Mouse (Mus musculus) cerebellum, adult 11 months (tissue): ENCODE measurements around the gene Tcap.

Experiments used
- DNase-seq: peaks from one replicate; pipeline ENCODE4 v3.0.0; 2022

The Tcap gene

DNA sequence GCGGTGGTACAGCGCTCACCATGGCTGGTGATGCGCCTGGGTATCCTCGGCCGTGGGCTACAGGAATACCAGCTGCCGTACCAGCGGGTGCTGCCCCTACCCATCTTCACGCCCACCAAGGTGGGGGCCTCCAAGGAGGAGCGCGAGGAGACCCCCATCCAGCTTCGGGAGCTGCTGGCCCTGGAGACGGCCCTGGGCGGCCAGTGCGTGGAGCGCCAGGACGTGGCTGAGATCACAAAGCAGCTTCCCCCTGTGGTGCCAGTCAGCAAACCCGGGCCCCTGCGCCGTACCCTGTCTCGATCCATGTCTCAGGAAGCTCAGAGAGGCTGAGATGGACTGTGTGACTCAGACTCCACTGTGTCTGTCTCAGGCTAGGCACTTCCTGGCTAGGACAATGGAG, 605 bp downstream of the Tcap start:
- DNase-seq, result no peak

GRCm38 (mm10) chr11:98384721-98385637, 1.4 kb downstream of the Tcap start:
- DNase-seq, result no peak

- no peak for DNase-seq
Observed at GRCm38 (mm10) chr11:98385638-98386585, 2.3 kb downstream of the Tcap start, which contains the start of gene Pnmt. TSS of gene Pnmt (plus strand) at chr11:98386450.

DNA sequence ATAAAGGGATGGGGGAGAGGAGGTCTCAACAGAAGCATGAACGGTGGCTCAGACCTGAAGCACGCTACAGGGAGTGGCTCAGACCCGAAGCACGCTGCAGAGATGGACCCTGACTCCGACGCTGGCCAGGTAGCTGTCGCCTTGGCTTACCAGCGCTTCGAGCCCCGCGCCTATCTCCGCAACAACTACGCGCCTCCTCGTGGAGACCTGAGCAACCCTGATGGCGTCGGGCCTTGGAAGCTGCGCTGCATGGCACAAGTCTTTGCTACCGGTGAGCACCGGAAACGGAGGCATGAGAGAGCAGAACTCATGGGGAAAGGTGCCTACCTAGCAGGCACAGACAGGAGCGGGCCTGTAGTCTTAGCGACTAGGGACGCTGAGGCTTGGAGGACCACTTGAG, 3.0 kb downstream of the Tcap start:
- no peak for DNase-seq

DNA sequence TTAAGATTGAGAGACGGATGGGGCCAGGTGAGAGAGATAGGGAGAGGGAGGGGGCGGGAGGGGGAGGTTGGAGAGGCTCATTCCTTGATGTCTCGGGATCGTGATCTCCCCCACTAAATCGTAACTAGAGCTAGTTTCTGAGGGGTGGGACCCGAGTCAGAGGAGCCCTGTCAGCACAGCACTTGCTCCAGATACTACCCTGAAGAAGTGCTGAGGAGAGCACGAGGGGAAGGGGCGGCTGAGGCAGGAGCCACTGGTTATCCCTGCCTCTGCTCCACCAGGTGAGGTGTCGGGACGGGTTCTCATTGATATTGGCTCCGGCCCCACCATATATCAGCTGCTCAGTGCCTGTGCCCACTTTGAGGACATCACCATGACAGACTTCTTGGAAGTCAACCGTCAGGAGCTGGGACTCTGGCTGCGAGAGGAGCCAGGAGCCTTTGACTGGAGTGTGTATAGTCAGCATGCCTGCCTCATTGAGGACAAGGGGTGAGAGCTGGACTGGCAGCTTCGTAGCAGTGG, 3.5 kb downstream of the Tcap start:
- DNase-seq, result no peak

- no peak for DNase-seq
Observed at GRCm38 (mm10) chr11:98388282-98388681, 4.7 kb downstream of the Tcap start.

DNA sequence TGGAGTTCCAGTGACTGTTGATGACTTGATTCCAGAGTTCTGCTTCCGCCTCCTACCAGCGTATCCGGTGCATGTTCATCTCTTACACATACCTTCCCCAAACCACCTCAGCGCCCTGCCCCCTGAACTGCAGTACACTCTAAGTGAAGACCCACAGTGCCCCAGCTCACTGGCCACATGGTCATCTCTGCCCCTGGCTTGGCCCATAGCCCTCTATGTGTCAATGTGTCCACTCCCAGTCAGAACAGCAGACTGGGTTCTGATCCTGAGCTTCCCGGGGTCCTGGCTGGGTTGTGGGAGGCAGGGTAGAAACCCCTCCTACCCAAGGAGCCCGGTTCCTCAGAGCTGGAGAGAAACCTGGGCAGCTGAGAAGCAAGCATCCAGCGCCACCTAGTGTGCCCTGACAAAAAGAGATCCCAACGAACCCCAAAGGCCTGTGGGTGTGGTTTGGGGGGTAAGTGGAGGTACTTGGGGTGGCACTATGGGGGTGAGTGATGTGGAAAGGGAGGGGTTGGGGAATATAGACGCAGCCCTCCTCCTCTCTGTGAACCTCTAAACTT, 5.7 kb downstream of the Tcap start:
- peak; percentile 67 for DNase-seq

GRCm38 (mm10) chr11:98390141-98390540, 6.5 kb downstream of the Tcap start:
- DNase-seq, result no peak

DNA sequence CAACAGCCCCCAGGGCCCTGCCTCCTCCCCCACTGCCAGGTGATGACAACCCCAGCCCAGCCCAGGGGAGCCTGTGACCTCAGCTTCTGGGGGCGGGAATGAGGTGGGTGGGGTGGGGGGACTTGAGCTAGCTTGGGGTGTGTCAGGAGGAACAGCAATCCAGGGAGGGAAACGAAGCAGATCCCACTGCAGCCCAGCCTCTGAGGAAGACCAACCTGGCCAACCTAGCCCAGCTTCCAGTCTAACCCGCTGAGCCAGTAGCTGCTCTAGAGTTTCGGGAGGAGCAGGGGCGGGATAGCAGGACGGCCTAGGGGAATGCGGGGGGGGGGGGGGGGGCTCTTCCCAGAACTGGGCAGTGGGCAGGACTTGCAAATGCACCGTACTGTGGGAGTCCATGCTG, 8.4 kb downstream of the Tcap start:
- DNase-seq, result no peak

GRCm38 (mm10) chr11:98392645-98393044, 9.0 kb downstream of the Tcap start:
- DNase-seq, result no peak

- DNase-seq, result no peak
Observed at GRCm38 (mm10) chr11:98393317-98393716, 9.7 kb downstream of the Tcap start.

DNA sequence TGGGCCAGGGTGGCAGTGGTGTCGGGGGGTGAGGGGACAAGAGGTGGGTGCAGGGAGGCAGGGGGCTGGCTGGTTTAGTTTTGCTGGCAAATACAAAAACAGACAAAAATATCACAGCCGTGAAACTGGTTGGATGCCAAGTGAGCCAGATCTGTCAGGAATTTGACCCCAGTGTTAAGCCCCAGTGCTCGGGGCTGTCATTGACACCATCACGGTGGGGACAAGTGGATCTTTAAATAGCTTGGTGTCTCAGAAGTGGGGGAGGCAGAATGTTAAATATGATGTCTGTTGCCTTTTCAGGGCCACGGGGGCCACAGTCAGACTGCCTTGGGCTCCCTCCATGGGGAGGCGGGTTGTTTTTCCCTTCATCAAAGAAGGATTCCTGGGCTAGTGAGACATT, 10.7 kb downstream of the Tcap start:
- DNase-seq, result no peak

- no peak for DNase-seq
Observed at GRCm38 (mm10) chr11:98395041-98395440, 11.4 kb downstream of the Tcap start.

DNA sequence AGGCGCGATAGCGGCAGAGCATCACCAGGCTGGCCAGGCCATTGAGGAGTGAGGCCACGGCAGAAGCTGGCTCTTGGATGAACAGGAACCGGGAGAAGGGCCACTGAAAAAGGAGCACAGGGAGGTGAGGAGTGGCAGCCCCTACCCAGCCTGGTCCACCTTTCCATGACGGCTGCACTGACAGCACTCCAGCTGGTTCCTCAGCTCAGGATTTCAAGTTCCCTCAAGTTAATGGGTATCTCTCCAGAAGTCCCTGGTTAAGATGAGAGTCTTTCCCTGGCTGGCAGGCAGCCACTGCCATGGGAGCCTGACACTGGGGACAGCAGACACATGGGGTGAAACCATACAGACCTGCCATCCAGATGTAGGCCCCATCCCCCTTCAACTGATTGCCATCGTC, 14.3 kb downstream of the Tcap start:
- DNase-seq, result no peak

DNA sequence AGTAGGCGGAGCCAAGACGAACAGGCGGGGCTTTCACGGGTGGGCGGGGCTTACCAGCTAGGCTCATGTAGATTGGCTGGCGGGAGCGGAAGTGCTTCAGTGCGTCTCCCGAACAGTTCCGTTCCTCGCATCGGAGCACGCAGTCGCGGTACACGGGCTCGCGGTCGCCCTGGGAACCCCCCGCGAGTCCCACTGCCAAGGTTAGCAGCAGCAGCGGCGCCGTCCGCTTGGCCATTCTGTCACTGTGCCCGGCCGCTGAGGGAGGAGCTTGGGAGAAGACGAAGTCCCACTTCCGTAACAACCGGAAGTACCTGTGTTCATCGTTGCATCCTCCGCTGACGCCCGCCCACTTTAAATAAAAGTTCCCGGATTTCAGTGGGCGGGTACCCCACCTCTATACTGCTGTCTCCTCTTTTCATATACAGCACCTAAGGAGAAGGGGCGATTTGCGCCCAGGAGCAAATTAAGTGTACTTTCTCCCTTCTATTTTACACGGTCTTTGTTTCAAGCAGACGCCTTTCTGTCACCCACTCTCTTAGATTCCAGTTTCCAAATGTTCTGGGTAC, 16.6 kb downstream of the Tcap start, which contains the start of gene Pgap3:
Gene Pgap3 (minus strand): TSS at position 330 of the 566 bp plus-strand sequence.
- peak; percentile 82 for DNase-seq

- DNase-seq, result no peak
Observed at GRCm38 (mm10) chr11:98400816-98401215, 17.2 kb downstream of the Tcap start.

DNA sequence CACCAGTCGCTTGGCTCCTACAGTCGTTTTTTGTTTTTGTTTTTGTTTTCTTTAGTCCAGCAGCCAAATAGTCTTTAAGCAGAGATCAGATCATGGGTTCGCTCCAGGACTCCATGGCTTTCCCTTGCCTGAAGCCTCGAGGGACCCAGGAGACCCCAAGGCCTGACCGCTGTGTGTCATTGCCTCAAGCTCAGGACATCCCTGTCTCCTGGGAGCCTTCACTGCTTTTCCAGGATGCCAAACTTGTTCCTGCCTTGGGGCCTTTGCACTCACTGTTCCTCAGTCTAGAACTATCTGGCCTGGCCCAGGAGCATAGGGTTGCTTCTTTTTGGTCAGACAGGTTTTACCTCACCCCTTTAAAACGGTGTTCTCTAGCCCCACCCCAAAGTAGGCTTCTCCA, 23.0 kb downstream of the Tcap start:
- no peak for DNase-seq

GRCm38 (mm10) chr11:98408872-98409271, 25.3 kb downstream of the Tcap start:
- no peak for DNase-seq

DNA sequence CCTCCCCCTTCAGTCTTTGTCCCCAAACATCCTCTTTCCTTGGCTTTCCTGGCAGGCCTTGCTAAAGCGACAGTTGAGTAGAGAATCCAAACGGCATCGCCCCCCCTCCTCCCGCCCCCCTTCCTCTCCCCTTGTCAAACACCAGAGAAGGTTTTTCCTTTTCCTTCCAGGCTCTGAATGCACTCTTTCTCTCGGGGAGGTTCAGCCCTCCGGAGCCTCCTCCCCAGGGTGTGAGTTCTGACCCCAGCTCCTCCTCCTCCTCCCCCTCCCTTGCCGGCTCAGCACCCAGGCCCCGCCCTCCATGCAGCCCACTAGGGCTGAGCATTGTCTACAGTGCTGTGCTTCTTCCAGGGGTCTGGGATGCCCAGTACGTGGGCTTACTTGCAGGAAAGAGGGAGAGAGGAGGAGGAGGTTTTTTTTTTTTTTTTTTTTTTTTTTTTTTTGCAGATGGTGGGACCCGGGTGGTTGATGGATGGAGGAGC, 25.8 kb downstream of the Tcap start:
- no peak for DNase-seq

- DNase-seq, result no peak
Observed at GRCm38 (mm10) chr11:98412273-98412796, 28.7 kb downstream of the Tcap start, which contains the start of gene Erbb2. TSS of gene Erbb2 (plus strand) at chr11:98412470.

DNA sequence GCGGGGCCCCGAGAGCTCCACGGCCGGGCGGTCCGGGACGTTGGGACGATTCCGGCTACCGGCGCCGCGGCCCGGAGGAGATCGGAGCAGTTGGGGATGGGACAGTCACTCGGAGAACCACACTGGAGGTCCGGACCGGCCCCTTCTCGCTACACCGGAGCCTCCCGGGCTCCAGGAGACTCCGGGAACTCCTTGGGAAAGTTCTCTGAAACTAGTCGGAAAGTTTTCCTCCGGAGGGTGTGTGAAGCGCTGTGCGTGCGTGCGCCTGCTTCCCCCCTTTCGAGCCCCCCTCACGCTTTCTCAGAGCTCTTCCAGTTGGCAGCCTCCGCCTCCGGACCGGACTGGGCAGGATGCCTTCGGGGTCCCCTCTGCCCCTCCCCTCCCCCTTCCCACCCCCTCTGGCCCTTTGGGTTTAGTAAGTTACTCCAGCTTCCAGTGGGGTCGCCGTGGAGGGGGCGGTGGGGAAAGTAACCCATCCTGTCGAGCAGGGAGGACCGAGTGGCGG, 29.2 kb downstream of the Tcap start:
- DNase-seq, result no peak

DNA sequence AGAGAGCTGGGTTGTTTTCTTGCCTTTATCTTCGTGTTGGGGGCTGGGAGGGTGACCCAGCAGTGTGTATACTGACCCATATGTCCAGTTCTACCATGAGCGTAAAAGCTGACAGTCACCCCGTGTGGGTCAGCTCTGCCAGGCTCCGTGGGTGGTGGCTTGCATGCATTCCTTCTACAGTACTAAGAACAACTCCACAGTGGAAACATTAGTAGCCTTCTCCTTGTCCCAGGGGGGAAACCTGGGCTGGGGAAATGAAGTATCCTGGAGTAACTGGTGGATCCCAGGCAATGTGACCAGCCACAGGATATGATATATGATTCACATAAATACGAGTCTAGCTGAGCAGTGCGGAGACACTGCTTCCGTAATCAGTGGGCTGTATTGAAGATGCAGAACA, 30.1 kb downstream of the Tcap start:
- no peak for DNase-seq
